Mouse (Mus musculus) erythroid progenitor cell, adult 5-6 weeks (primary cell): Measurements from ENCODE around the gene Gm3336. TPM values are rescaled to one million over a fixed set of nuclear protein-coding genes. Genes with fewer than 3 reads are reported as not detected.

Experiments used
- total RNA-seq, 2 experiments: library from RNA; stranded (forward) in 1 of 2; stranded (reverse) in 1 of 2; fragments of 150-400 nt in 1 of 2; fragments of 186-747, 209-891 nt in 1 of 2; gene quantifications; 2 replicates each; pipeline versions ENCODE4 v1.2.3 to v1.2.4; 2015 to 2017; ENCODE audit warnings: low replicate concordance in 2 of 2

Gm3336 gene
- total RNA-seq, 2 experiments from 2014 or later, result not detected

Other genes starting within 250 kb of the Gm3336 start
- 5.0 and 10.1 TPM in 2 replicates for gene Klhl26, start 241.6 kb upstream of the Gm3336 start, total RNA-seq (2015; ENCODE audit: low replicate concordance)
- gene Klhl26, start 241.6 kb upstream of the Gm3336 start, total RNA-seq (2017; ENCODE audit: low replicate concordance), result 4.0 and 5.1 TPM in 2 replicates
- 3.2 TPM in 1 of 2 replicates, not detected in the other for gene Tmem59l, start 231.2 kb upstream of the Gm3336 start, total RNA-seq (2015; ENCODE audit: low replicate concordance)
- not detected in 2 replicates for gene Tmem59l, start 231.2 kb upstream of the Gm3336 start, total RNA-seq (2017; ENCODE audit: low replicate concordance)
- gene Crlf1, start 225.4 kb upstream of the Gm3336 start, total RNA-seq (2015; ENCODE audit: low replicate concordance), result not detected in 2 replicates
- 1.4 TPM in 1 of 2 replicates, not detected in the other for gene Crlf1, start 225.4 kb upstream of the Gm3336 start, total RNA-seq (2017; ENCODE audit: low replicate concordance)
- 22.3 TPM in 1 of 2 replicates, not detected in the other for gene Rex1bd, start 211.8 kb upstream of the Gm3336 start, total RNA-seq (2015; ENCODE audit: low replicate concordance)
- 17.8 and 19.6 TPM in 2 replicates for gene Rex1bd, start 211.8 kb upstream of the Gm3336 start, total RNA-seq (2017; ENCODE audit: low replicate concordance)
- 1,194 and 1,251 TPM in 2 replicates for gene Uba52, start 207.7 kb upstream of the Gm3336 start, total RNA-seq (2015; ENCODE audit: low replicate concordance)
- 418 and 1,480 TPM in 2 replicates for gene Uba52, start 207.7 kb upstream of the Gm3336 start, total RNA-seq (2017; ENCODE audit: low replicate concordance)
- gene Fkbp8, start 190.8 kb upstream of the Gm3336 start, total RNA-seq (2015; ENCODE audit: low replicate concordance), result 28.9 and 45.8 TPM in 2 replicates
- gene Fkbp8, start 190.8 kb upstream of the Gm3336 start, total RNA-seq (2017; ENCODE audit: low replicate concordance), result 74.7 and 94.6 TPM in 2 replicates
- 27.8 and 34.4 TPM in 2 replicates for gene Kxd1, start 190.6 kb upstream of the Gm3336 start, total RNA-seq (2015; ENCODE audit: low replicate concordance)
- gene Kxd1, start 190.6 kb upstream of the Gm3336 start, total RNA-seq (2017; ENCODE audit: low replicate concordance), result 11.8 and 14.4 TPM in 2 replicates
- 10.5 and 22.3 TPM in 2 replicates for gene Ell, start 179.1 kb upstream of the Gm3336 start, total RNA-seq (2015; ENCODE audit: low replicate concordance)
- 2.8 and 15.5 TPM in 2 replicates for gene Ell, start 179.1 kb upstream of the Gm3336 start, total RNA-seq (2017; ENCODE audit: low replicate concordance)
- 5.8 and 15.9 TPM in 2 replicates for gene Isyna1, start 124.2 kb upstream of the Gm3336 start, total RNA-seq (2015; ENCODE audit: low replicate concordance)
- gene Isyna1, start 124.2 kb upstream of the Gm3336 start, total RNA-seq (2017; ENCODE audit: low replicate concordance), result 2.5 and 8.0 TPM in 2 replicates
- 9.0 and 13.0 TPM in 2 replicates for gene Ssbp4, start 109.7 kb upstream of the Gm3336 start, total RNA-seq (2015; ENCODE audit: low replicate concordance)
- 18.1 and 30.6 TPM in 2 replicates for gene Ssbp4, start 109.7 kb upstream of the Gm3336 start, total RNA-seq (2017; ENCODE audit: low replicate concordance)
- 2.5 and 11.7 TPM in 2 replicates for gene Lrrc25, start 102.4 kb upstream of the Gm3336 start, total RNA-seq (2015; ENCODE audit: low replicate concordance)
- gene Lrrc25, start 102.4 kb upstream of the Gm3336 start, total RNA-seq (2017; ENCODE audit: low replicate concordance), result 2.3 and 3.5 TPM in 2 replicates
- not detected in 2 replicates for gene Gdf15, start 86.1 kb upstream of the Gm3336 start, total RNA-seq (2015; ENCODE audit: low replicate concordance)
- gene Gdf15, start 86.1 kb upstream of the Gm3336 start, total RNA-seq (2017; ENCODE audit: low replicate concordance), result not detected in 2 replicates
- 0.36 and 6.3 TPM in 2 replicates for gene Pgpep1, start 58.2 kb upstream of the Gm3336 start, total RNA-seq (2015; ENCODE audit: low replicate concordance)
- gene Pgpep1, start 58.2 kb upstream of the Gm3336 start, total RNA-seq (2017; ENCODE audit: low replicate concordance), result under 0.01 and 3.0 TPM in 2 replicates
- gene Lsm4, start 45.3 kb upstream of the Gm3336 start, total RNA-seq (2015; ENCODE audit: low replicate concordance), result 86.5 and 93.1 TPM in 2 replicates
- gene Lsm4, start 45.3 kb upstream of the Gm3336 start, total RNA-seq (2017; ENCODE audit: low replicate concordance), result 38.4 and 57.6 TPM in 2 replicates
- 26.7 and 36.0 TPM in 2 replicates for gene Jund, start 19.6 kb upstream of the Gm3336 start, total RNA-seq (2015; ENCODE audit: low replicate concordance)
- gene Jund, start 19.6 kb upstream of the Gm3336 start, total RNA-seq (2017; ENCODE audit: low replicate concordance), result 21.1 and 32.0 TPM in 2 replicates
- not detected in 2 replicates for gene Iqcn, start 15.1 kb upstream of the Gm3336 start, total RNA-seq (2015; ENCODE audit: low replicate concordance)
- gene Iqcn, start 15.1 kb upstream of the Gm3336 start, total RNA-seq (2017; ENCODE audit: low replicate concordance), result not detected in 2 replicates
- 0.72 and 0.84 TPM in 2 replicates for gene Pde4c, start 5.2 kb downstream of the Gm3336 start, total RNA-seq (2015; ENCODE audit: low replicate concordance)
- not detected in 2 replicates for gene Pde4c, start 5.2 kb downstream of the Gm3336 start, total RNA-seq (2017; ENCODE audit: low replicate concordance)
- gene Rab3a, start 36.1 kb downstream of the Gm3336 start, total RNA-seq (2015; ENCODE audit: low replicate concordance), result 7.1 TPM in 1 of 2 replicates, not detected in the other
- gene Rab3a, start 36.1 kb downstream of the Gm3336 start, total RNA-seq (2017; ENCODE audit: low replicate concordance), result 2.2 and 4.9 TPM in 2 replicates
- gene Mpv17l2, start 42.4 kb downstream of the Gm3336 start, total RNA-seq (2015; ENCODE audit: low replicate concordance), result 16.9 and 31.0 TPM in 2 replicates
- gene Mpv17l2, start 42.4 kb downstream of the Gm3336 start, total RNA-seq (2017; ENCODE audit: low replicate concordance), result 5.1 and 30.4 TPM in 2 replicates
- 3.8 and 5.4 TPM in 2 replicates for gene Pik3r2, start 58.2 kb downstream of the Gm3336 start, total RNA-seq (2015; ENCODE audit: low replicate concordance)
- 7.3 and 8.0 TPM in 2 replicates for gene Pik3r2, start 58.2 kb downstream of the Gm3336 start, total RNA-seq (2017; ENCODE audit: low replicate concordance)
- gene Mast3, start 86.5 kb downstream of the Gm3336 start, total RNA-seq (2015; ENCODE audit: low replicate concordance), result 13.4 and 14.4 TPM in 2 replicates
- gene Mast3, start 86.5 kb downstream of the Gm3336 start, total RNA-seq (2017; ENCODE audit: low replicate concordance), result 2.7 and 3.0 TPM in 2 replicates
- gene Il12rb1, start 89.9 kb downstream of the Gm3336 start, total RNA-seq (2015; ENCODE audit: low replicate concordance), result 0.84 and 1.1 TPM in 2 replicates
- gene Il12rb1, start 89.9 kb downstream of the Gm3336 start, total RNA-seq (2017; ENCODE audit: low replicate concordance), result 0.13 and 0.53 TPM in 2 replicates
- 35.0 and 62.9 TPM in 2 replicates for gene Arrdc2, start 121.2 kb downstream of the Gm3336 start, total RNA-seq (2015; ENCODE audit: low replicate concordance)
- 27.3 and 54.3 TPM in 2 replicates for gene Arrdc2, start 121.2 kb downstream of the Gm3336 start, total RNA-seq (2017; ENCODE audit: low replicate concordance)
- not detected in 2 replicates for gene Kcnn1, start 144.7 kb downstream of the Gm3336 start, total RNA-seq (2015; ENCODE audit: low replicate concordance)
- gene Kcnn1, start 144.7 kb downstream of the Gm3336 start, total RNA-seq (2017; ENCODE audit: low replicate concordance), result 0.26 TPM in 1 of 2 replicates, not detected in the other
- gene Ccdc124, start 155.4 kb downstream of the Gm3336 start, total RNA-seq (2015; ENCODE audit: low replicate concordance), result 18.0 and 20.9 TPM in 2 replicates
- 23.8 and 26.6 TPM in 2 replicates for gene Ccdc124, start 155.4 kb downstream of the Gm3336 start, total RNA-seq (2017; ENCODE audit: low replicate concordance)
- not detected in 2 replicates for gene Slc5a5, start 174.2 kb downstream of the Gm3336 start, total RNA-seq (2015; ENCODE audit: low replicate concordance)
- gene Slc5a5, start 174.2 kb downstream of the Gm3336 start, total RNA-seq (2017; ENCODE audit: low replicate concordance), result 0.13 TPM in 1 of 2 replicates, not detected in the other
- 2,088 and 2,332 TPM in 2 replicates for gene Rpl18a, start 178.9 kb downstream of the Gm3336 start, total RNA-seq (2015; ENCODE audit: low replicate concordance)
- 517 and 689 TPM in 2 replicates for gene Rpl18a, start 178.9 kb downstream of the Gm3336 start, total RNA-seq (2017; ENCODE audit: low replicate concordance)
- gene Map1s, start 187.4 kb downstream of the Gm3336 start, total RNA-seq (2015; ENCODE audit: low replicate concordance), result 4.2 and 6.1 TPM in 2 replicates
- gene Map1s, start 187.4 kb downstream of the Gm3336 start, total RNA-seq (2017; ENCODE audit: low replicate concordance), result 1.8 and 3.7 TPM in 2 replicates